Mouse (Mus musculus) CH12.LX (cell line): ENCODE results near the gene Rps16. TPM values are rescaled to one million over a fixed set of nuclear protein-coding genes. Genes with fewer than 3 reads are reported as not detected.

Experiments used
- DNase-seq: peaks from one replicate; pipeline ENCODE4 v3.0.0-alpha.2; 2013; ENCODE audit errors: extremely low read depth
- H3K27ac ChIP-seq: 2 replicates; pipeline ENCODE4 v1.5.1; 2012; ENCODE audit warnings: low read depth, mild to moderate bottlenecking, control low read depth, moderate library complexity; ENCODE audit not compliant: insufficient read depth
- H3K27me3 ChIP-seq: replicated peaks from 2 replicates; pipeline ENCODE3; 2012; ENCODE audit warnings: inconsistent platforms
- H3K36me3 ChIP-seq, 2 experiments: replicated peaks in 1 of 2; 2 replicates each; pipeline versions ENCODE3 to v1.6.1; 2012; ENCODE audit warnings: inconsistent platforms in 1 of 2, low read length in 1 of 2, mild to moderate bottlenecking in 1 of 2, mixed read lengths in 1 of 2, moderate library complexity in 1 of 2; ENCODE audit not compliant: control insufficient read depth in 1 of 2, insufficient read depth in 1 of 2
- H3K4me1 ChIP-seq, 2 experiments: 2 replicates each; pipeline ENCODE4 v1.6.1; 2012; ENCODE audit warnings: inconsistent platforms in 1 of 2, moderate library complexity in 1 of 2; ENCODE audit not compliant: insufficient read depth in 2 of 2, control insufficient read depth in 1 of 2
- H3K4me2 ChIP-seq: 2 replicates; pipeline ENCODE4 v1.6.1; 2012; ENCODE audit warnings: low read depth, mild to moderate bottlenecking, control low read depth; ENCODE audit not compliant: poor library complexity, insufficient read depth, severe bottlenecking
- H3K4me3 ChIP-seq, 3 experiments: fragments of 150-350 bp in 1 of 3; sonication (generic) in 1 of 3; replicated peaks in 1 of 3; 2 replicates each; pipeline versions ENCODE3 to v1.5.1; 2011 to 2012; ENCODE audit warnings: low read depth in 2 of 3, low read length in 2 of 3, mild to moderate bottlenecking in 2 of 3, moderate library complexity in 2 of 3, control low read depth in 1 of 3, improper control_type of control experiment in 1 of 3, inconsistent platforms in 1 of 3, mixed read lengths in 1 of 3; ENCODE audit not compliant: poor library complexity in 1 of 3
- H3K79me2 ChIP-seq: replicated peaks from 2 replicates; pipeline ENCODE4 v1.6.1; 2012; ENCODE audit warnings: mild to moderate bottlenecking, moderate library complexity; ENCODE audit not compliant: control insufficient read depth, poor library complexity, insufficient read depth, severe bottlenecking; ENCODE audit errors: extremely low read depth
- H3K9ac ChIP-seq: 2 replicates; pipeline ENCODE4 v1.6.1; 2012; ENCODE audit warnings: low read depth, mild to moderate bottlenecking, control low read depth, moderate library complexity; ENCODE audit not compliant: insufficient read depth
- H3K9me3 ChIP-seq: replicated peaks from 2 replicates; pipeline ENCODE3; 2012; ENCODE audit warnings: low read length, inconsistent platforms, mixed read lengths
- BHLHE40 ChIP-seq: IDR thresholded peaks from 2 replicates; pipeline ENCODE4 v1.6.1; 2011; ENCODE audit warnings: mild to moderate bottlenecking, low read depth, low read length, improper control_type of control experiment
- CTCF ChIP-seq, 2 experiments: IDR thresholded peaks in 1 of 2; conservative IDR thresholded peaks in 1 of 2; 2 replicates each; pipeline ENCODE4 v1.5.1; 2011 to 2012; ENCODE audit warnings: low read depth in 2 of 2, low read length in 2 of 2, improper control_type of control experiment in 1 of 2, inconsistent platforms in 1 of 2, mild to moderate bottlenecking in 1 of 2, moderate library complexity in 1 of 2
- MAX ChIP-seq: IDR thresholded peaks from 2 replicates; pipeline ENCODE4 v1.6.1; 2011; ENCODE audit warnings: low read length, improper control_type of control experiment
- MXI1 ChIP-seq: IDR thresholded peaks from 2 replicates; pipeline ENCODE4 v1.6.1; 2011; ENCODE audit warnings: mild to moderate bottlenecking, low read depth, low read length, improper control_type of control experiment
- POLR2A ChIP-seq: IDR thresholded peaks from 2 replicates; pipeline ENCODE4 v1.6.1; 2011; ENCODE audit warnings: low read depth, mild to moderate bottlenecking, improper control_type of control experiment, low read length
- TCF12 ChIP-seq: IDR thresholded peaks from 2 replicates; pipeline ENCODE4 v1.6.1; 2014; ENCODE audit warnings: low read depth, mild to moderate bottlenecking, inconsistent platforms, low read length, improper control_type of control experiment
- USF2 ChIP-seq: conservative IDR thresholded peaks from 2 replicates; pipeline ENCODE4 v1.6.1; 2011; ENCODE audit warnings: low read depth, low read length, improper control_type of control experiment
- ZKSCAN1 ChIP-seq: IDR thresholded peaks from 2 replicates; pipeline ENCODE4 v1.6.1; 2012; ENCODE audit warnings: low read depth, inconsistent platforms, low read length, improper control_type of control experiment, borderline replicate concordance
- ZNF384 ChIP-seq: IDR thresholded peaks from 2 replicates; pipeline ENCODE4 v1.6.1; 2012; ENCODE audit warnings: low read depth, low read length, improper control_type of control experiment, inconsistent platforms
- dilution Hi-C: fragments of 300-500 bp; cut with MboI; formaldehyde crosslinking; loops from 2 replicates; pipeline ENCODE4 v1.14.3; 2020; ENCODE audit warnings: low sequenced_read_pairs; ENCODE audit not compliant: extremely low pct_unique_long_range_greater_than_20kb, extremely low pct_ligation_motif_present
- in situ Hi-C: fragments of 300-500 bp; cut with MboI; formaldehyde crosslinking; loops from 3 replicates; pipeline ENCODE4 v1.14.3; 2019; ENCODE audit warnings: low sequenced_read_pairs, low pct_ligation_motif_present, low pct_unique_long_range_greater_than_20kb, mixed read lengths
- polyA plus RNA-seq: library from polyadenylated mRNA; unstranded; fragments of >175 nt; gene quantifications from 2 replicates; pipeline ENCODE4 v1.2.1, GENCODE M21; 2012; ENCODE audit warnings: low read depth; ENCODE audit not compliant: insufficient read length
- total RNA-seq, 2 experiments: library from RNA; depleted of rRNA; stranded (reverse); fragments of 300-350 nt in 1 of 2; fragments of >200 nt in 1 of 2; gene quantifications; 2 replicates each; pipeline ENCODE4 v1.2.3; 2012 to 2014

The Rps16 gene
- total and polyA plus RNA-seq, 3 experiments = 66.7 to 2,040 (median 1,254) TPM

- peak overlapping the region; percentile 21 to 57 (median 26) for H3K4me3 ChIP-seq
- dilution Hi-C loops (no loop called here), in situ Hi-C loops (no loop called here)
- peaks cover 9 to 17% of the 10 kb centered on the region in 2 experiments for H3K36me3 ChIP-seq
- peaks cover 27% of the 10 kb centered on the region for H3K79me2 ChIP-seq
- no peaks in the 10 kb centered on the region for H3K9me3 ChIP-seq
- H3K4me2 ChIP-seq = peak overlapping the region; percentile 74
- DNase-seq = no peak
- peaks cover 4 to 56% of the 10 kb centered on the region in 2 experiments for H3K4me1 ChIP-seq
- peak overlapping the region; percentile 59 for H3K9ac ChIP-seq
- H3K27ac ChIP-seq = no peak overlapping the region; the same call in 1 of the 2 replicates
- H3K27me3 ChIP-seq = no peaks in the 10 kb centered on the region
- TF ChIP-seq CTCF (conservative IDR thresholded peaks at IDR 0.05 in 1 of 2, IDR thresholded peaks at IDR 0.05 in 1 of 2; ENCODE audit: low read depth in 2 of 2, low read length in 2 of 2) = no peak
- TF ChIP-seq BHLHE40 = no peak
- TF ChIP-seq USF2 = no peak
- TF ChIP-seq MAX = no peak
- TF ChIP-seq POLR2A = peak; percentile 10; the same call in 1 of the 2 replicates
Observed at GRCm38 (mm10) chr7:28376011-28376771, 25.7 kb downstream of the Rps16 start.

GRCm38 (mm10) chr7:28377190-28378065 lies 27.0 kb downstream of the Rps16 start:
- peak overlapping the region; percentile 80 for H3K9ac ChIP-seq
- no peaks in the 10 kb centered on the region for H3K9me3 ChIP-seq
- TF ChIP-seq MXI1 (no peak), ZNF384 (no peak), TCF12 (no peak), MAX (no peak), ZKSCAN1 (no peak), USF2 (no peak)
- TF ChIP-seq, all 38 proteins: peak for 0
- H3K4me1 ChIP-seq = peaks cover 8 to 62% of the 10 kb centered on the region in 2 experiments
- peaks cover 9 to 17% of the 10 kb centered on the region in 2 experiments for H3K36me3 ChIP-seq
- DNase-seq = no peak
- dilution Hi-C loops (no loop called here), in situ Hi-C loops (no loop called here)
- no peaks in the 10 kb centered on the region for H3K27me3 ChIP-seq
- H3K4me2 ChIP-seq = peak overlapping the region; percentile 72
- H3K79me2 ChIP-seq = peaks cover 27% of the 10 kb centered on the region
- H3K4me3 ChIP-seq = peak overlapping the region; percentile 75 to 87 (median 84)
- H3K27ac ChIP-seq = peak overlapping the region; percentile 34; the same call in 1 of the 2 replicates
